Comparison of ENCODE assay signal across 15 mouse cellular contexts in the genomic region with DNA sequence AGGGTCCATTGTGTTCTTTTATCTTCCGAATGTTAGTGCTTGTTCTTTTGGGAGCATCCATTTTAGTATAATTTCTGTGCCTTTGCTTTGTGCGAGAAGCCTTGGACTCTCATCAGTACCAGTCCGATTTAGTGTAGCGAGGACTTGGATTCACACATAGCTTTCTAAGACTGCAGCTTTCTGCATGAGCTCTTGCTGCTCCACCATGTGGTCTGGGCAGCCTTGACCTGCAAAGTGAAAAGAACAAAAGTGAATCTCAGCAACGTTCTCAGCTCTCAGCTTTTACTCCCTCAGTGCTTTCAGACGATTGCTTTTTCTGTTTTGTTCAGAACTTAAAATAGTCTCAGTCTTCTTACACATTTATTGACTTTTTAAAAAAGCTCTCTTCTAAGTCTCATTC.
A peak's percentile ranks its signal among the peaks of the same experiment; 100 is the strongest.
DNase-seq lines count a peak whose midpoint lies in the region; ATAC-seq and TF ChIP-seq lines count a peak whose summit lies in the region.
"Had no signal": no experiment of that assay in that cellular context is flagged by ENCODE, and none has a peak within 500 bp of the region (broad histone marks: within the 10 kb centered on the region; RNA-seq: fewer than 3 reads in every experiment).

No protein-coding gene starts in this region.

- no peak for DNase-seq in forebrain, embryonic 10.5 days (ENCODE audit: extremely low spot score, low spot score)
- peak; percentile 31 for DNase-seq in testis, postnatal 14 days (ENCODE audit: low spot score)
- DNase-seq in testis, postnatal 10 days (ENCODE audit: low spot score), result no peak
- DNase-seq in adipocyte (ENCODE audit: low spot score), result no peak
- no peak for DNase-seq in ovary, postnatal 14 days (ENCODE audit: low spot score)
- DNase-seq: B cell, adult 2 months; cerebellum, adult 9-10 months; lung, embryonic 14.5 days had no signal

- no peak overlapping the region for H3K4me3 ChIP-seq in forebrain, embryonic 10.5 days
- H3K4me3 ChIP-seq in forebrain, embryonic 13.5 days, result no peak overlapping the region
- no peak overlapping the region for H3K4me3 ChIP-seq in intestine, postnatal 0 days (ENCODE audit: low read depth, low read length)
- H3K4me3 ChIP-seq in intestine, embryonic 15.5 days (replicated peaks), result no peak overlapping the region
- H3K4me3 ChIP-seq: liver, embryonic 12.5 days had no signal

- no peaks in the 10 kb centered on the region for H3K27me3 ChIP-seq in forebrain, embryonic 10.5 days (ENCODE audit: poor library complexity, severe bottlenecking)
- no peaks in the 10 kb centered on the region for H3K27me3 ChIP-seq in forebrain, embryonic 13.5 days
- H3K27me3 ChIP-seq in intestine, postnatal 0 days (replicated peaks; ENCODE audit: control insufficient read depth, insufficient read depth, low read length), result no peaks in the 10 kb centered on the region
- no peaks in the 10 kb centered on the region for H3K27me3 ChIP-seq in intestine, embryonic 15.5 days (replicated peaks)
- H3K27me3 ChIP-seq: liver, embryonic 12.5 days had no signal

- no peak overlapping the region for H3K9ac ChIP-seq in forebrain, embryonic 13.5 days
- no peak overlapping the region for H3K9ac ChIP-seq in intestine, postnatal 0 days (ENCODE audit: low read depth, low read length)
- H3K9ac ChIP-seq in intestine, embryonic 15.5 days, result no peak overlapping the region
- H3K9ac ChIP-seq: liver, embryonic 12.5 days; lung, embryonic 14.5 days had no signal

- ATAC-seq in forebrain, embryonic 13.5 days, result no peak
- ATAC-seq in intestine, postnatal 0 days, result no peak
- no peak for ATAC-seq in intestine, embryonic 15.5 days
- ATAC-seq: forebrain, embryonic 14.5 days; hindbrain, postnatal 0 days; liver, embryonic 12.5 days had no signal

- peaks cover 33% of the 10 kb centered on the region for H3K4me1 ChIP-seq in forebrain, embryonic 10.5 days
- H3K4me1 ChIP-seq in forebrain, embryonic 13.5 days, result peaks cover 14% of the 10 kb centered on the region
- peaks cover 13% of the 10 kb centered on the region; the same call in 1 of the 2 replicates for H3K4me1 ChIP-seq in intestine, postnatal 0 days (replicated peaks; ENCODE audit: control insufficient read depth, insufficient read depth, low read length)
- H3K4me1 ChIP-seq in intestine, embryonic 15.5 days (replicated peaks), result peaks cover 8% of the 10 kb centered on the region

- no peaks in the 10 kb centered on the region for H3K36me3 ChIP-seq in forebrain, embryonic 10.5 days (replicated peaks)
- H3K36me3 ChIP-seq in forebrain, embryonic 13.5 days (ENCODE audit: poor library complexity, severe bottlenecking), result no peaks in the 10 kb centered on the region
- H3K36me3 ChIP-seq in intestine, postnatal 0 days (ENCODE audit: control insufficient read depth, insufficient read depth), result no peaks in the 10 kb centered on the region
- no peaks in the 10 kb centered on the region for H3K36me3 ChIP-seq in intestine, embryonic 15.5 days
- H3K36me3 ChIP-seq: liver, embryonic 12.5 days had no signal

- peak overlapping the region; percentile 35; the same call in 1 of the 2 replicates for H3K27ac ChIP-seq in forebrain, embryonic 10.5 days
- H3K27ac ChIP-seq in forebrain, embryonic 13.5 days, result no peak overlapping the region
- no peak overlapping the region for H3K27ac ChIP-seq in intestine, postnatal 0 days (ENCODE audit: low read depth, low read length)
- no peak overlapping the region for H3K27ac ChIP-seq in intestine, embryonic 15.5 days
- H3K27ac ChIP-seq: hindbrain, postnatal 0 days; liver, embryonic 12.5 days; macrophage had no signal

- peak; percentile 12; the same call in 1 of the 2 replicates for TF ChIP-seq CTCF in intestine, postnatal 0 days (IDR thresholded peaks at IDR 0.05; ENCODE audit: low read depth)

- no peak overlapping the region for H3K4me2 ChIP-seq in forebrain, embryonic 13.5 days
- H3K4me2 ChIP-seq in intestine, postnatal 0 days (replicated peaks; ENCODE audit: low read depth), result no peak overlapping the region
- no peak overlapping the region for H3K4me2 ChIP-seq in intestine, embryonic 15.5 days (replicated peaks)
- H3K4me2 ChIP-seq: liver, embryonic 12.5 days; lung, embryonic 14.5 days had no signal

- 60% methylated on average over 6 of the region's 6 CpGs for WGBS in forebrain, embryonic 10.5 days
- 48% methylated on average over 6 of the region's 6 CpGs for WGBS in forebrain, embryonic 13.5 days
- 76% methylated on average over 6 of the region's 6 CpGs for WGBS in intestine, postnatal 0 days
- 72% methylated on average over 6 of the region's 6 CpGs for WGBS in intestine, embryonic 15.5 days

- H3K9me3 ChIP-seq in forebrain, embryonic 10.5 days, result no peaks in the 10 kb centered on the region
- H3K9me3 ChIP-seq in forebrain, embryonic 13.5 days (replicated peaks), result no peaks in the 10 kb centered on the region
- H3K9me3 ChIP-seq in intestine, postnatal 0 days (ENCODE audit: control insufficient read depth), result no peaks in the 10 kb centered on the region
- H3K9me3 ChIP-seq in intestine, embryonic 15.5 days, result no peaks in the 10 kb centered on the region
- H3K9me3 ChIP-seq: liver, embryonic 12.5 days had no signal
